Mouse (Mus musculus): ENCODE results near the gene Esp36. TPM values are rescaled to one million over a fixed set of nuclear protein-coding genes. Genes with fewer than 3 reads are reported as not detected.
"Not testable (repeated sequence)": the region's sequence is repeated elsewhere in the genome, so short reads cannot be mapped to it uniquely, and the experiment has no call there.

The Esp36 gene
- not detected in 2 replicates for polyA plus RNA-seq (2015; fragmentation: Nextera tagmentation; extraction: Ambion mirVana)

DNA sequence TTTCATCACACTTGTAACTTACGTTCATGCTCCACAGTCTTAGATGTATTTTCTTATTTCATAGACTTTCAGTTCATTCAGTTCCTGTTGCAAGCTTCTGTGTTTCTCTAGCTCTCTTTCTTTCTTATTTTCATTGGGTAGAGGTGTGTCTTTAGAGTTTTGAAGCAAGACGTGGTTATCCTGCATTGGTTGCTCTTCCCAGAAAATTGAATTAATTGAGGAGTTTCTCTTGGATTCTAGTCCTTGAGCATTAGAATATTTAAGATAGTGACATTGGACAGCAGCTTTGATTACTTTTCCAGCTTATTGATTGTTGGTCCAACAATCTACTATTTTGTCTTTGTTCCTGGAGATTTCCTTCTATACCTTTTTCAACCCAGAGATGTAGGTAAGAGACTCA is at the start of gene Esp36:
Gene Esp36, minus strand, starts transcription at position 101 of the 400 bp plus-strand sequence.
- H3K4me3 ChIP-seq = no peak within 1 kb of the TSS
- ATAC-seq (ENCODE audit: extremely low read depth, insufficient number of reproducible peaks, low FRiP score, low TSS enrichment) = no peak
- H3K36me3 ChIP-seq = no peaks in the 10 kb centered on the region
- no peak within 1 kb of the TSS for H3K9ac ChIP-seq
- WGBS = 77% methylated on average over 2 of the region's 2 CpGs
- no peak within 1 kb of the TSS for H3K4me2 ChIP-seq
- peaks cover 2% of the 10 kb centered on the region; the same call in 1 of the 2 replicates for H3K9me3 ChIP-seq
- H3K4me1 ChIP-seq = no peaks in the 10 kb centered on the region
- H3K27me3 ChIP-seq (replicated peaks) = no peaks in the 10 kb centered on the region
- no peak within 1 kb of the TSS for H3K27ac ChIP-seq (replicated peaks)

DNA sequence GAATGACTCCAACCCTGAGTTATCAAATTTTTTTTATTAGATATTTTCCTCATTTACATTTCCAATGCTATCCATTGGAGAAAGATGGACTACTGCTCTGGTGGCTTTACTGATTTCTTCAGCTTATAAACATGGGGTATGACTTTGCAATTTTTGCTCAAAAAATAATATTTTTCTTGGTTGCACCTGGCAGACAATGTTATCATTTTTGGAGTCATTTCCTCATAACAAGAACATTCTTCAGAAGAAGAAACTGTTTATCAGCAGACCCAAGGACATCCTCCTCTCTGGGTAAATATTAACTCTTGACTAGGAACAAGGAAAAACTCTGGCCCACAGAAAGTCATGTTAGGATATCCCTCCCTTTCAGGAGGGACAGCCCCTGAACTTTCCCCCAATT is 36.2 kb upstream of the Esp36 start:
- H3K27ac ChIP-seq (replicated peaks); H3K4me1 ChIP-seq; ATAC-seq (ENCODE audit: extremely low read depth, insufficient number of reproducible peaks, low FRiP score, low TSS enrichment): not testable (repeated sequence)

DNA sequence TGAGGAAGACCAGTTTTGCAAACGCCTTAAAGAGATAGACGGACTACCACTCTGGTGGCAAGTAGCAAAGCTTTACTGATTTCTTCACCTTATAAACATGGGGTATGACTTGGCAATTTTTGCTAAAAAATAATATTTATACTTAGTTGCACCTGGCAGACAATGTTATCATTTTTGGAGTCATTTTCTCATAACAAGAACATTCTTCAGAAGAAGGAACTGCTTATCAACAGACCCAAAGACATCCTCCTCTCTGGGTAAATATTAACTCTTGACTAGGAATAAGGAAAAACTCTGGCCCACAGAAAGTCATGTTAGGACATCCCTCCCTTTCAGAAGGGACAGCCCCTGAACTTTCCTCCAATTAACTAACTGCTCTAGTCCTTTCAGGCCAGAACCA is 30.7 kb upstream of the Esp36 start:
- 78% methylated on average over 2 of the region's 2 CpGs for WGBS
- H3K36me3 ChIP-seq = no peaks in the 10 kb centered on the region
- no peak overlapping the region for H3K27ac ChIP-seq (replicated peaks)
- H3K4me3 ChIP-seq = no peak overlapping the region
- peaks cover 18% of the 10 kb centered on the region for H3K9me3 ChIP-seq
- H3K9ac ChIP-seq = no peak overlapping the region
- ATAC-seq (ENCODE audit: extremely low read depth, insufficient number of reproducible peaks, low FRiP score, low TSS enrichment) = no peak
- H3K27me3 ChIP-seq (replicated peaks) = no peaks in the 10 kb centered on the region
- no peak overlapping the region for H3K4me2 ChIP-seq
- H3K4me1 ChIP-seq = no peaks in the 10 kb centered on the region

More for the DNA sequence above, 36.2 kb upstream of the Esp36 start:
- H3K9ac ChIP-seq; H3K4me3 ChIP-seq; H3K36me3 ChIP-seq; H3K27me3 ChIP-seq (replicated peaks); H3K4me2 ChIP-seq: not testable (repeated sequence)
- peaks cover 17% of the 10 kb centered on the region for H3K9me3 ChIP-seq

DNA sequence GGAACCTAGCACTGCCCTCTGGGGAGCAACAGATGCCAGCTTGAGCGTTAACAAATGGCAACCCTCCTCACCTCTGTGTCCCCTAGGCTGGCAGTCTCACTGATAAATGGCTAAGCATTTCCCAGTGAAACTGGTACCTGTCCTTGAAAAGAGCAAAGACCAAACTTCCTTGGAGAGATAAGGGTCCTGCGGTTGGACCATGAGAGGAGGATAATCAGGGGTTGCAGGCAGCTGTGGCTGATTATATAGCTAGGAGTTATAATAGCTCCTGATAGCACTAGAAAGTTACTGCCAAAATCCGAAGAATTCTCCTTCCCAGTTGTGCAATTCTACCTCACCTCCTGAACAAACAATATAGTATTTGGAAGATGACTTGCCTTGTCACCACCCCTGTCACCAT is 13.8 kb downstream of the Esp36 start:
- Histone ChIP-seq H3K4me1 (no peaks in the 10 kb centered on the region), H3K9ac (no peak overlapping the region), H3K27ac (replicated peaks) (no peak overlapping the region), H3K9me3 (peaks cover 19% of the 10 kb centered on the region), H3K4me2 (no peak overlapping the region), H3K36me3 (no peaks in the 10 kb centered on the region), H3K27me3 (replicated peaks) (no peaks in the 10 kb centered on the region), H3K4me3 (no peak overlapping the region)
- ATAC-seq (ENCODE audit: extremely low read depth, insufficient number of reproducible peaks, low FRiP score, low TSS enrichment) = no peak
- WGBS = 60% methylated on average over 3 of the region's 3 CpGs

DNA sequence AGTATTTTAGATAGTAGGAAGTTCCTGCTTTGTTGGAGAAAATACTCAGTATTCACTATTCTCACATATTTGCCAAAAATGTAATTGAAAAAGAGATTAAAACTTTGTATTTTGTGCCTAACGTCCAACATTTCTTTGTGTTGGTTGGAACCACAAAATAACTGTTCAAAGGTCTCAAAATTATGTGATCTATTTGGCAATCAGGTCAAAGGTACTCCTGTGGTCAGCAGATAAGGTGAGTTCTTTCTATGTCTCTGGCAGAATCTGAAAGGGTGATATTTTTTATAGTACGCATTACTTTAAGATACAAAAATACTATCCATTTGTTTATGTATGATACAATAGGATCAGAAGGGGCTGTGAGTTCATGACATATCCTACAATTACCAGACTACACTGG is 28.2 kb downstream of the Esp36 start:
- no peak overlapping the region for H3K4me2 ChIP-seq
- H3K27me3 ChIP-seq (replicated peaks) = no peaks in the 10 kb centered on the region
- ATAC-seq (ENCODE audit: extremely low read depth, insufficient number of reproducible peaks, low FRiP score, low TSS enrichment) = no peak
- no peak overlapping the region for H3K4me3 ChIP-seq
- no peaks in the 10 kb centered on the region for H3K36me3 ChIP-seq
- no peak overlapping the region for H3K27ac ChIP-seq (replicated peaks)
- H3K4me1 ChIP-seq = no peaks in the 10 kb centered on the region
- H3K9me3 ChIP-seq = peaks cover 15% of the 10 kb centered on the region; the same call in 1 of the 2 replicates
- H3K9ac ChIP-seq = no peak overlapping the region
- WGBS = 54% methylated on average over 2 of the region's 2 CpGs

Other genes with a start within 250 kb of the Esp36 start
- gene Olfr134, start 248.8 kb downstream of the Esp36 start, polyA plus RNA-seq (2015; fragmentation: Nextera tagmentation; extraction: Ambion mirVana) = not detected in 2 replicates
- gene Olfr135, start 215.8 kb downstream of the Esp36 start, polyA plus RNA-seq (2015; fragmentation: Nextera tagmentation; extraction: Ambion mirVana) = not detected in 2 replicates
- not detected in 2 replicates for gene Olfr138, start 159.2 kb downstream of the Esp36 start, polyA plus RNA-seq (2015; fragmentation: Nextera tagmentation; extraction: Ambion mirVana)
- not detected in 2 replicates for gene Olfr137, start 112.6 kb downstream of the Esp36 start, polyA plus RNA-seq (2015; fragmentation: Nextera tagmentation; extraction: Ambion mirVana)
- gene Olfr136, start 90.4 kb downstream of the Esp36 start, polyA plus RNA-seq (2015; fragmentation: Nextera tagmentation; extraction: Ambion mirVana) = not detected in 2 replicates
- gene Esp34, start 134.0 kb upstream of the Esp36 start, polyA plus RNA-seq (2015; fragmentation: Nextera tagmentation; extraction: Ambion mirVana) = not detected in 2 replicates
- gene Esp31, start 219.3 kb upstream of the Esp36 start, polyA plus RNA-seq (2015; fragmentation: Nextera tagmentation; extraction: Ambion mirVana) = not detected in 2 replicates